Mouse (Mus musculus) limb, embryonic 11.5 days (tissue): ENCODE measurements at regions not wholly inside any gene's neighbourhood (a gene's known extent, or its start where the extent isn't known, plus 50 kb on each side); places are given as distances from the start of the nearest gene placed in this dataset.

Experiments used
- ATAC-seq: fragments of 200-750 bp; cut with Nextera tagmentation; 2 replicates; pipeline ENCODE4 v1.8.0; 2017; ENCODE audit warnings: low read depth; ENCODE audit not compliant: insufficient number of reproducible peaks, low FRiP score, low TSS enrichment
- DNase-seq: peaks from one replicate; pipeline ENCODE4 v3.0.0-alpha.2; 2015; ENCODE audit warnings: low spot score
- H3K27ac ChIP-seq: fragments of 300-500 bp; sonication (generic); replicated peaks from 2 replicates; pipeline ENCODE4 v1.5.1; 2014; ENCODE audit warnings: low read depth, mild to moderate bottlenecking, low read length
- H3K27me3 ChIP-seq: fragments of 300-500 bp; sonication (generic); 2 replicates; pipeline ENCODE4 v1.6.1; 2014; ENCODE audit warnings: mild to moderate bottlenecking, low read length, mixed read lengths; ENCODE audit not compliant: control insufficient read depth, insufficient read depth
- H3K36me3 ChIP-seq: fragments of 300-500 bp; sonication (generic); 2 replicates; pipeline ENCODE4 v1.6.1; 2014; ENCODE audit warnings: mild to moderate bottlenecking, low read length, moderate library complexity, mixed read lengths; ENCODE audit not compliant: control insufficient read depth, insufficient read depth
- H3K4me1 ChIP-seq: fragments of 300-500 bp; sonication (generic); 2 replicates; pipeline ENCODE4 v1.6.1; 2014; ENCODE audit warnings: low read length, mixed read lengths; ENCODE audit not compliant: control insufficient read depth, insufficient read depth
- H3K4me2 ChIP-seq: fragments of 300-500 bp; sonication (generic); 2 replicates; pipeline ENCODE4 v1.6.1; 2014; ENCODE audit warnings: low read depth, mild to moderate bottlenecking, moderate library complexity; ENCODE audit not compliant: severe bottlenecking
- H3K4me3 ChIP-seq: fragments of 300-500 bp; sonication (generic); 2 replicates; pipeline ENCODE4 v1.5.1; 2014; ENCODE audit warnings: low read depth, low read length
- H3K9ac ChIP-seq: fragments of 300-500 bp; sonication (generic); 2 replicates; pipeline ENCODE4 v1.6.1; 2014; ENCODE audit warnings: mild to moderate bottlenecking, low read length
- H3K9me3 ChIP-seq: fragments of 300-500 bp; sonication (generic); 2 replicates; pipeline ENCODE4 v1.6.1; 2016; ENCODE audit warnings: low read length; ENCODE audit not compliant: control insufficient read depth
- WGBS: fragments of 180-500 bp; shearing (Covaris S2); extraction: QIAGEN DNeasy Blood & Tissue Kit; methylation state at CpG from one replicate; pipeline ENCODE4 v1.1.7; 2014; 5-methylcytosine and 5-hydroxymethylcytosine counted together

- peak; percentile 70; the same call in 1 of the 2 replicates for ATAC-seq
Observed at GRCm38 (mm10) chr8:103166623-103167316, 381.3 kb upstream of the Cdh11 start.

DNA sequence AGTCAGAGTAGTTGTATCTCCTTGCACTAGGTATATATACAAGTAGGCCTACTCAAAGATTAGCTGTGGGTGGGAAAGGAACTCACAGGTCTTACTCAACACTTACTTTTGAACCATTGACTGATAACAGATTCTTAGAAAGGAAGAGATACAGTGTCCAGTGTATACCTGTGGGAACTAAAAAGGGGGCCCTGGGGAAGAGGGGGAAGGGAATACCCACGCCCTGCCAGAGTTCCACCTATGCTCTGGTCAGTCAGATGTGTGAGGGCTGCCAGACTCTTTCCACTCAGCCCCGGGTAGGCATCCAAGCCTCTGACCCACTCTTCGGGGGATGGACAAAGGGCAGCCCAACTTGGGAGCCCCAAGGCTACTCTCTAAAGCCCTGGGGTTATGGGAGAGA, 387.9 kb upstream of the Cdh11 start:
- DNase-seq, result no peak
- Histone ChIP-seq H3K27me3 (no peaks in the 10 kb centered on the region), H3K36me3 (no peaks in the 10 kb centered on the region), H3K4me1 (no peaks in the 10 kb centered on the region), H3K4me3 (no peak overlapping the region), H3K27ac (no peak overlapping the region), H3K4me2 (no peak overlapping the region), H3K9ac (no peak overlapping the region), H3K9me3 (no peaks in the 10 kb centered on the region)
- WGBS, result 84% methylated on average over 3 of the region's 3 CpGs
- no peak for ATAC-seq

More at GRCm38 (mm10) chr8:103166623-103167316, 381.3 kb upstream of the Cdh11 start:
- H3K36me3 ChIP-seq, result no peaks in the 10 kb centered on the region
- DNase-seq, result peak; percentile 34
- H3K9ac ChIP-seq, result no peak overlapping the region
- no peaks in the 10 kb centered on the region for H3K9me3 ChIP-seq
- H3K4me3 ChIP-seq, result no peak overlapping the region
- 32% methylated on average over 7 of the region's 7 CpGs for WGBS
- H3K27me3 ChIP-seq, result no peaks in the 10 kb centered on the region
- H3K27ac ChIP-seq, result no peak overlapping the region
- no peak overlapping the region for H3K4me2 ChIP-seq
- peaks cover 8% of the 10 kb centered on the region for H3K4me1 ChIP-seq

DNA sequence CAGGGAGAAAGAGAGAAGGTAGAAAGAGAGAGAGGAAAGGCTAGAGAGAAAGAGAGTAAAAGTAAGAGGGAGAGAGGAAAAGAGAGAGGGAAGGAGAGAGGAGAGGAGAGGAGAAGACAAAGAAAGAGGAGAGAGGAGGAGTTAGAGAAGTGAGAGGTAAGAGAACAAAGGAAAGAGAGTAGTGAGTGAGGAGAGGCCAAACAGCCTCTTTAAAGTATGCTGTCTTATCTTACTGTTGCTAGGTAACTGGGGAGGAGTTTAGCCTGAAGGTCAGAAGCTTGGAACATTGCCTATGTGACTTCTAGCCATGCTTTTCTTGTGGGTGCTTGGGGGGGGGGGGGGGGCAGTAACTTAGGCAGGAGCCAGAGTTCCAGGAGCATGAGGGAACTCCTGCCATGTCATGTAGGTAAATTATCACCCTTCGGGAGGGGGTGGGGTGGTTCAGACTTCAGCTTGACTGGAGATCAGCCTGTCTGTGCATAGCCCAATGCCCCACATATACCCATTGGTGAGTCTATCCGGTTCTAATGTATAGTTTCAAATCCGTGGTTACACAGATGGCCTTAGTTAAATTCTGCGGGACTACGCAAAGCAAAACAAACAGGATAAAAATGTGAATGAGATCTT, 388.5 kb upstream of the Cdh11 start:
- Histone ChIP-seq H3K4me1 (no peaks in the 10 kb centered on the region), H3K27ac (no peak overlapping the region), H3K9ac (no peak overlapping the region), H3K4me2 (no peak overlapping the region), H3K9me3 (no peaks in the 10 kb centered on the region), H3K27me3 (no peaks in the 10 kb centered on the region), H3K4me3 (no peak overlapping the region), H3K36me3 (no peaks in the 10 kb centered on the region)
- DNase-seq (no peak), ATAC-seq (no peak)
- WGBS, result 71% methylated on average over 5 of the region's 5 CpGs

GRCm38 (mm10) chr8:103180661-103181060, 395.2 kb upstream of the Cdh11 start:
- DNase-seq (no peak), ATAC-seq (no peak)
- no peak overlapping the region for H3K4me2 ChIP-seq
- H3K4me3 ChIP-seq, result no peak overlapping the region
- no peak overlapping the region for H3K27ac ChIP-seq
- H3K4me1 ChIP-seq, result no peaks in the 10 kb centered on the region
- H3K9ac ChIP-seq, result no peak overlapping the region
- H3K36me3 ChIP-seq, result no peaks in the 10 kb centered on the region
- H3K27me3 ChIP-seq, result no peaks in the 10 kb centered on the region
- H3K9me3 ChIP-seq, result no peaks in the 10 kb centered on the region

GRCm38 (mm10) chr8:103188720-103189498, 403.5 kb upstream of the Cdh11 start:
- WGBS, result 82% methylated on average over 8 of the region's 8 CpGs

DNA sequence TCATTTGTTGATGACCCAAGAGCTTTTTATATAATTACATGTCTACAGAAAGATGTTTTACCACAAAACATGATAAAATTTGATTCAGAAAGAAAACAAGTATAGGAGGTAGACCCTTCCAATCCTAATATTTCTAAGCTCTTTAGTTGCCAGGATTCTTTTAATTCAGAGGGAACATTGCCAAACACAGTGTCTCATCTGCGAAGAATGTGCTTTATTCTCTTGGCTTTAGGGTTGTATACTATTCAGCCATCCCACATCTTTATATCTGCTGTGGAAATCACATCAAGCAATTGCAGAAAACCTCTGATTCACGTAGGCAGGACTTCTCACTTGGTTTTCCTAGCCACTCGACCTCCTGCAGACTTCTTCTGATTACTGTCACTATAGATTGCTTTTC, 412.8 kb upstream of the Cdh11 start:
- Histone ChIP-seq H3K4me1 (0 out of 2 replicates have a peak, but pooled peaks cover 3% of the 10 kb centered on the region), H3K4me2 (no peak overlapping the region), H3K27ac (no peak overlapping the region), H3K36me3 (no peaks in the 10 kb centered on the region), H3K27me3 (no peaks in the 10 kb centered on the region), H3K9ac (no peak overlapping the region), H3K4me3 (no peak overlapping the region), H3K9me3 (no peaks in the 10 kb centered on the region)
- ATAC-seq (no peak), DNase-seq (no peak)
- 71% methylated on average over 3 of the region's 3 CpGs for WGBS

More at GRCm38 (mm10) chr8:103188720-103189498, 403.5 kb upstream of the Cdh11 start:
- DNase-seq (no peak), ATAC-seq (no peak)
- Histone ChIP-seq H3K36me3 (no peaks in the 10 kb centered on the region), H3K4me1 (no peaks in the 10 kb centered on the region), H3K9ac (no peak overlapping the region), H3K4me3 (no peak overlapping the region), H3K9me3 (no peaks in the 10 kb centered on the region), H3K27ac (no peak overlapping the region), H3K27me3 (no peaks in the 10 kb centered on the region), H3K4me2 (no peak overlapping the region)

DNA sequence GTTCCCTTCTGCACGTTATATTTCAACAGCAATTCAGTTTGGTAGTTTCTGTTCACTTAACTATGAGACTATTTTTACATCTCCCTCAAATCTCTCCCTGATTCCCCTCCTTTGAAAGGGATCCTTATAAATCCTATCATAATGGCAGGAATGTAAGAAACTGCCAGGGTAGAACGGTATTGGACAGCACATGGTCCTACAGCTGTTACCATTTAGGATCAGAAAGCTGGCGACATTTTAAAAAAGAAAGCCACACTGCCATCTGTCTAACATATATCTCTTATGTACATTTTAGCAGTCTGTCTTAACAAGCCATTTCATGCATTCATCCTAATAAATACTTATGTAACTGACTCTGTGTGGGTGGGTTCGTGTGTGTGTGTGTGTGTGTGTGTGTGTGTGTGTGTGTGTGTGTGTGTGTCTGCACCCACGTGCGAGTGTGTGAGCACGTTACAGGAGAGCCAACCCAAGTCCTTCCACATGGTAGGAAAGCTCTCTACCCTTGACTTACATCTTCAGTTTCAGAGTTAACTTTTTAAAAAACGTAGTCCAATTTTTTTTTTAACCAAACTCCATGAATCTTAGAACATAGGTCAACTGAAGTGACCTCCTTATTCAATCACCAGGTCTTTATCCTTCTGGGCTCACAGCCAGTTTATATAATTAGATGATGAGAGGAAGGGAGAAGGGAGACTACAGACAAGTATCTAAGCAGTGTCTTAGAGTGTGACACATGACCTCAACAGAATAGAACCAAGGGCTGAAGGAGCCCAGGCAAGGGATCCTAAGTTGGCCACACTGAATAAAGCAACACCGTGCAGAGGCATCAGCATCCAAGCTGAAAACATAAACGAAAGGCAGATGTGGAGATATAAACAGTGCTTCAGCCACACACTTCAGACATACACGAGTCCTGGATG, 414.5 kb upstream of the Cdh11 start:
- H3K36me3 ChIP-seq, result no peaks in the 10 kb centered on the region
- no peak overlapping the region for H3K4me2 ChIP-seq
- WGBS, result 47% methylated on average over 11 of the region's 11 CpGs
- H3K9me3 ChIP-seq, result no peaks in the 10 kb centered on the region
- no peak overlapping the region for H3K27ac ChIP-seq
- H3K9ac ChIP-seq, result no peak overlapping the region
- 0 out of 2 replicates have a peak, but pooled peaks cover 3% of the 10 kb centered on the region for H3K4me1 ChIP-seq
- no peak for DNase-seq
- H3K27me3 ChIP-seq, result no peaks in the 10 kb centered on the region
- H3K4me3 ChIP-seq, result no peak overlapping the region
- 0 out of 2 replicates have a peak, but pooled peaks have one; percentile 66 for ATAC-seq

DNA sequence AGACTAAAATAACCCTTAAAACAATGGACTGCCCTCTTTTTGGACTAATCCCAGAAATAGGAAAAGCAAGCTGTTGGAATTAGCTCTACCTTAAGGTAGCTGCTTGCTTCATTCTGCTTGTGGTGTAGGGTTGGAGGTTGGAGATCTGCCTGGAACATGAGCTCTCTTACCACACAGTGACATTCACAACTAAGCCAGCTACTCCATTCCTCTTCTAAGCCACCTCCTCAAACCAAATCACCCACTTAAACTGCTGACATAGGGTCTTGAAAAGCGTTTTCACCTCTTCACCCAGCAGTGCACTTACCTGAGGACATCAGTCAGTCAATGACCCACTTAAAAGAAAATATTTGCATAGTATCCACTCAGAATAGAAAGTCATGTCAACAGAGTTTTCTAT, 418.3 kb upstream of the Cdh11 start:
- no peak overlapping the region for H3K9ac ChIP-seq
- no peak overlapping the region for H3K27ac ChIP-seq
- ATAC-seq, result no peak
- H3K9me3 ChIP-seq, result no peaks in the 10 kb centered on the region
- no peaks in the 10 kb centered on the region for H3K27me3 ChIP-seq
- H3K4me2 ChIP-seq, result no peak overlapping the region
- no peak overlapping the region for H3K4me3 ChIP-seq
- H3K4me1 ChIP-seq, result no peaks in the 10 kb centered on the region
- H3K36me3 ChIP-seq, result no peaks in the 10 kb centered on the region
- WGBS, result 57% methylated on average over 1 of the region's 1 CpGs
- no peak for DNase-seq
